Mouse (Mus musculus): ENCODE data around the gene Il13ra1. TPM values are rescaled to one million over a fixed set of nuclear protein-coding genes. Genes with fewer than 3 reads are reported as not detected.

Il13ra1 gene
- total RNA-seq (2023): 0.24 TPM

DNA sequence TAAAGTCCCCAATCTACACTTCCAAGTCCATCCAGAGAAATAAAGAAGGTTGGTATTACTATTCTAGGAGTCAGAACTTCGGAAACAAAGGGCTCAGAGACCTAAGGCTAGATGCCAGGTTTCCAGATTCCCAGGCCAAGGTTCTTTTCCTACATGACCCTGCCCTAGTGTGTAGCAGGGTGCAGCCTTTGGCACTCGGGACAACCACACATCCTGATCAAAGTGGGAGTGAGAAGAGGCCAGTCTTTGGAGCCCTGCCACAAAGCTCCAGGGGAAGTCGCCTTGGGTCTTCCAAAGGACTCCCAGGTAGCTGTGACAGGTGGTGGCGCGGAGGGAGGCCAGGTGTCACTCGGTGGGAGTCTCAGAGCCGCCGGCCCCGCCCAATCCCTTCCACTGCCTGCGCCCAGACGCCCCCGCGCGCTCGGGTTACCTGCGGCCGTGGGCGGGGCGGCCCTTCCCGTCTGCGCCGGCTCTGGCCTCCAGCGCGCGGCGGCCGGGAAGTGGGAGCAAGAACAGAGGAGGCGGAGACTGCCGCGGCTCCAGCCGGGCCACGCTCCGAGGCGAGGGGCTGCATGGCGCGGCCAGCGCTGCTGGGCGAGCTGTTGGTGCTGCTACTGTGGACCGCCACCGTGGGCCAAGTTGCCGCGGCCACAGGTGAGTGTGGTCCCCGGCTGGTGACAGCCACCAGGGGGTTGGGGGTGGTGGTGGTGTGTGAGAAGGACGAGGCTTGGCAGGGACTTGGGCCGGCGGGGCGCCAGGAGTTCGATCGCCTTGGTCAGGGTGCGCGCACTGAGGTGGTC lies at the start of gene Il13ra1:
TSS of gene Il13ra1 (plus strand) at position 489 of the 800 bp plus-strand sequence.

GRCm38 (mm10) chrX:36195736-36196525 lies 84.0 kb downstream of the Il13ra1 start, which contains the start of gene Zcchc12:
Zcchc12 (plus strand) TSS chrX:36195904.

Other genes starting within 250 kb of the Il13ra1 start
- 133 TPM for gene Dock11, start 223.3 kb upstream of the Il13ra1 start, total RNA-seq (2023)
- gene Zcchc12, start 83.8 kb downstream of the Il13ra1 start, total RNA-seq (2023): 2.9 TPM
- gene Lonrf3, start 216.2 kb downstream of the Il13ra1 start, total RNA-seq (2023): 4.8 TPM